Mouse (Mus musculus) ES-E14 (cell line): ENCODE results near the gene Nf1. TPM values are rescaled to one million over a fixed set of nuclear protein-coding genes. Genes with fewer than 3 reads are reported as not detected.

Experiments used
- DNase-seq: peaks from one replicate; pipeline ENCODE4 v3.0.0-alpha.2; 2013; ENCODE audit warnings: low read depth, low spot score
- H3K27ac ChIP-seq: 2 replicates; pipeline ENCODE4 v1.5.1; 2012; ENCODE audit warnings: low read depth, mild to moderate bottlenecking, low read length, moderate library complexity, mixed read lengths; ENCODE audit not compliant: poor library complexity, insufficient read depth, severe bottlenecking
- H3K36me3 ChIP-seq: 2 replicates; pipeline ENCODE4 v1.6.1; 2012; ENCODE audit warnings: mild to moderate bottlenecking, low read length, moderate library complexity, mixed read lengths; ENCODE audit not compliant: control insufficient read depth, poor library complexity, insufficient read depth, severe bottlenecking
- H3K4me1 ChIP-seq, 2 experiments: fragments of 150-350 bp in 1 of 2; sonication (generic) in 1 of 2; 2 replicates each; pipeline ENCODE4 v1.6.1; 2012; ENCODE audit warnings: low read length in 2 of 2, mild to moderate bottlenecking in 1 of 2, mixed read lengths in 1 of 2; ENCODE audit not compliant: control insufficient read depth in 2 of 2, insufficient read depth in 2 of 2, poor library complexity in 1 of 2
- H3K4me3 ChIP-seq, 2 experiments: fragments of 150-350 bp in 1 of 2; sonication (generic) in 1 of 2; 2 replicates each; pipeline ENCODE4 v1.5.1; 2012; ENCODE audit warnings: low read length in 2 of 2, low read depth in 1 of 2, mild to moderate bottlenecking in 1 of 2, mixed read lengths in 1 of 2; ENCODE audit not compliant: insufficient read depth in 1 of 2, poor library complexity in 1 of 2, severe bottlenecking in 1 of 2
- H3K9ac ChIP-seq: 2 replicates; pipeline ENCODE4 v1.6.1; 2012; ENCODE audit warnings: low read depth, mild to moderate bottlenecking, low read length, mixed read lengths; ENCODE audit not compliant: poor library complexity, insufficient read depth, severe bottlenecking
- H3K9me3 ChIP-seq: fragments of 150-350 bp; sonication (generic); 2 replicates; pipeline ENCODE4 v1.6.1; 2012; ENCODE audit warnings: low read depth, mild to moderate bottlenecking, low read length; ENCODE audit not compliant: control insufficient read depth, insufficient read depth
- CHD2 ChIP-seq: IDR thresholded peaks from 2 replicates; pipeline ENCODE4 v1.6.1; 2014; ENCODE audit warnings: mild to moderate bottlenecking, low read depth, low read length, inconsistent platforms
- HCFC1 ChIP-seq: IDR thresholded peaks from 2 replicates; pipeline ENCODE4 v1.6.1; 2012; ENCODE audit warnings: low read length, inconsistent platforms, borderline replicate concordance; ENCODE audit not compliant: insufficient read depth
- MAFK ChIP-seq: IDR thresholded peaks from 2 replicates; pipeline ENCODE4 v1.6.1; 2014; ENCODE audit warnings: mild to moderate bottlenecking, low read depth, low read length, inconsistent platforms; ENCODE audit not compliant: insufficient read depth
- ZC3H11A ChIP-seq: IDR thresholded peaks from 2 replicates; pipeline ENCODE4 v1.6.1; 2012; ENCODE audit warnings: low read depth, mild to moderate bottlenecking, inconsistent platforms, low read length, borderline replicate concordance
- ZNF384 ChIP-seq: IDR thresholded peaks from 2 replicates; pipeline ENCODE4 v1.6.1; 2012; ENCODE audit warnings: low read depth, low read length, inconsistent platforms
- in situ Hi-C, 2 experiments: fragments of 600-800 bp; cut with MboI; formaldehyde crosslinking; loops; one replicate each; pipeline ENCODE4 v1.15.1; 2025; ENCODE audit warnings: low sequenced_read_pairs in 2 of 2, inconsistent platforms in 1 of 2; ENCODE audit not compliant: unreplicated experiment in 2 of 2
- total RNA-seq: library from RNA; depleted of rRNA; stranded (reverse); fragments of 300-350 nt; gene quantifications from 2 replicates; pipeline ENCODE4 v1.2.3, GENCODE M21; 2012

Nf1 gene
- total RNA-seq, 1 experiment: 15.3 TPM

GRCm38 (mm10) chr11:79523560-79524309 lies 184.2 kb downstream of the Nf1 start, which contains the start of gene Evi2b:
Gene Evi2b, minus strand, starts transcription at chr11:79523762.
- Histone ChIP-seq H3K27ac (no peak within 1 kb of the TSS), H3K4me3 (no peak within 1 kb of the TSS), H3K4me1 (no peaks in the 10 kb centered on the region), H3K9ac (no peak within 1 kb of the TSS), H3K9me3 (no peaks in the 10 kb centered on the region), H3K36me3 (peaks cover 2% of the 10 kb centered on the region; the same call in 1 of the 2 replicates)
- TF ChIP-seq CHD2 (no peak), MAFK (no peak), ZC3H11A (no peak), HCFC1 (no peak), ZNF384 (no peak)
- DNase-seq: no peak
- in situ Hi-C loops: no loop called here

- in situ Hi-C loops: no loop called here
- H3K4me3 ChIP-seq: no peak overlapping the region
- peaks cover 2% of the 10 kb centered on the region; the same call in 1 of the 2 replicates for H3K36me3 ChIP-seq
- no peaks in the 10 kb centered on the region for H3K4me1 ChIP-seq
- DNase-seq: no peak
- H3K9me3 ChIP-seq: no peaks in the 10 kb centered on the region
- no peak overlapping the region for H3K9ac ChIP-seq
- TF ChIP-seq MAFK (no peak), CHD2 (no peak), HCFC1 (no peak), ZC3H11A (no peak), ZNF384 (no peak)
- H3K27ac ChIP-seq: no peak overlapping the region
These were observed 184.8 kb downstream of the Nf1 start for GRCm38 (mm10) chr11:79524310-79524575.

- DNase-seq: no peak
- Histone ChIP-seq H3K9me3 (no peaks in the 10 kb centered on the region), H3K4me3 (no peak overlapping the region), H3K36me3 (peaks cover 2% of the 10 kb centered on the region; the same call in 1 of the 2 replicates), H3K9ac (no peak overlapping the region), H3K4me1 (no peaks in the 10 kb centered on the region), H3K27ac (no peak overlapping the region)
- TF ChIP-seq MAFK (no peak), HCFC1 (no peak), ZC3H11A (no peak), CHD2 (no peak), ZNF384 (no peak)
- in situ Hi-C loops: no loop called here
These were observed 187.1 kb downstream of the Nf1 start for GRCm38 (mm10) chr11:79526549-79526948.

GRCm38 (mm10) chr11:79527015-79527738 lies 187.7 kb downstream of the Nf1 start:
- no peak overlapping the region for H3K27ac ChIP-seq
- peaks cover 2% of the 10 kb centered on the region; the same call in 1 of the 2 replicates for H3K36me3 ChIP-seq
- H3K4me1 ChIP-seq: no peaks in the 10 kb centered on the region
- H3K9ac ChIP-seq: no peak overlapping the region
- H3K4me3 ChIP-seq: no peak overlapping the region
- TF ChIP-seq ZC3H11A (no peak), MAFK (no peak), HCFC1 (no peak), ZNF384 (no peak), CHD2 (no peak)
- in situ Hi-C loops: no loop called here
- no peaks in the 10 kb centered on the region for H3K9me3 ChIP-seq
- no peak for DNase-seq
